Mouse (Mus musculus) hematopoietic stem cell, adult 5-6 weeks (primary cell): ENCODE results near the gene Mdh1. TPM values are rescaled to one million over a fixed set of nuclear protein-coding genes. Genes with fewer than 3 reads are reported as not detected.

Experiments
- ATAC-seq, 2 experiments: fragments of 125-278 bp in 1 of 2; replicated peaks in 1 of 2; 2 replicates each; pipeline ENCODE4 v1.8.0; 2016 to 2017; ENCODE audit warnings: inconsistent platforms in 2 of 2, mild to moderate bottlenecking in 2 of 2, moderate number of reproducible peaks in 2 of 2, low read depth in 1 of 2, moderate TSS enrichment in 1 of 2; ENCODE audit not compliant: low FRiP score in 2 of 2, poor library complexity in 2 of 2, severe bottlenecking in 2 of 2, insufficient read depth in 1 of 2, low TSS enrichment in 1 of 2
- total RNA-seq: library from RNA; stranded (forward); fragments of 172-1452, 232-1000 nt; gene quantifications from 2 replicates; pipeline ENCODE4 v1.2.3, GENCODE M21; 2017

Mdh1 gene
- 99.2 and 183 TPM in 2 replicates for total RNA-seq

DNA sequence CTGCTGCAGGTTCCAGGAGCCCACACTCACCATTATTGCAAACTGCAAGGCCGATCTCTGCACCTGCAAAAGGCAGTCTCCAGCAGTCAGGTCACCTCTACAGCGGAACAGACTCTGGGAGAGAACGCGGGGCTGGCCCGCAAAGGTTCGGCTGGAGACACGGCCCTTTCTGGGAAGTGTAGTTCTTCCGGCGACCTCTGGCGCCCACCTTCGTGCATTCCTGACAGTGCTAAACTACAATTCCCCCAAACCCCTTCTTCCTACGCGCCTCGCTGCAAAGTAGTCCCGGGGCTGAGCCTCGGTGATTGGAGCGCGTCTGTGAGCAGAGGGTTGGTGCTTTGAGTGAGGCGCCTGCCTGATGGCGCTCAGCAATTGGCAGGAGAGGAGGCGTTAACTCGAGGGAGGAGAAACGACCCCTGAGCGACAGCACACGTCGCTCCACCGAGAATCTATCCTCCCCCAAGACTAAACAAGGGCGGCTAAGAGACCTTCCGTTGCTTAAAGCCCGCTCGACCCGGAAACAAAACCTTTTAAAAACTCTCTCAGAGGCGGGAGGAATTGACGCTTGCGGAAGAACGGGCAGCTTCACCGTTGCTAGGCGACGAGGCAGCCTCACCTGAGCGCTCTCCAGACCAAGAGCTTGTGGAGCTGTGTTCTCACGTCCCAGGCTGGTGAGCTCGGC lies at the start of gene Mdh1, which contains the start of gene Wdpcp:
TSS of gene Mdh1 (minus strand) at position 668 of the 682 bp plus-strand sequence.
TSS of gene Wdpcp (plus strand) at position 536 of the 682 bp plus-strand sequence.
- ATAC-seq, result peak; percentile 96 to 97

DNA sequence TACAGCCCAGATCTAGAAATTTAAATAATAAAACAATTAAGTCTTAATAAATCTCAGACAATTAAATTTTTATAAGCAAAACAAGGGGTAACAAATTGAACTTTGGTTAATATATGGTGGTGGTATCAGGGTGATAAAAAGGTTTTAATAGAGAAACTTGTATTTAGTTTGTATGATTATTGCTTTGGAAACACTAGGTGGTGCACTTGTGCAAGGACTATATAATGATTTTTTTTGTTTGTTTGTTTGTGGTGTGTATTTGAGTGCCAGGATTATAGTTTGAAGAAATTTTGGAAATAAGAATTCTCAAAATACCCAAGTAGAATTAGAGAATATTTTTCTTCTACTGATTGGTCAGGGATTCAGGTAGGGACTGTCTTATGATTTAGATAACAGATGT lies 43.7 kb upstream of the Mdh1 start:
- ATAC-seq, result no peak

DNA sequence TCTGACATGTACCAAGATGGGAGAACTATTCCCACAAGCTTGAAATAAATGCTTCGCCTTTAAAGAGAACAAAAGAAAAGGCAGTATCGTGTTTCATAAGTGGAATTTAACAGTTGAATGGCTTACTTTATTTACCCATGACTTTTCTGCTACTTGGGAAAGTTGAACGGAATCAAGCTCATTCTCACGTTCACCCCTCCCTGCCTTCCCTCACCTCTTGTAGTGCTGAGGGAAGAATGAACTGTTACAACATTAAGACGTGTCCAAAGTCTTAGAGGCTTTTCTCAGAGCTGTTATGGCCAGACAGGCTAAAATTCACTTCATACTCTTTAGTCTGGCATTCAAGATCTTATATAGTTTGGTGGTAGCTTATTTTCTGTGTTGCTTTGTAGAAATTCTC lies 30.3 kb upstream of the Mdh1 start:
- no peak for ATAC-seq

- no peak for ATAC-seq
Measured at GRCm38 (mm10) chr11:21583286-21583685, 11.1 kb upstream of the Mdh1 start.

- no peak for ATAC-seq
Measured at GRCm38 (mm10) chr11:21581472-21581871, 9.3 kb upstream of the Mdh1 start.

- ATAC-seq, result no peak
Measured at GRCm38 (mm10) chr11:21570973-21571372, 1.2 kb downstream of the Mdh1 start.

DNA sequence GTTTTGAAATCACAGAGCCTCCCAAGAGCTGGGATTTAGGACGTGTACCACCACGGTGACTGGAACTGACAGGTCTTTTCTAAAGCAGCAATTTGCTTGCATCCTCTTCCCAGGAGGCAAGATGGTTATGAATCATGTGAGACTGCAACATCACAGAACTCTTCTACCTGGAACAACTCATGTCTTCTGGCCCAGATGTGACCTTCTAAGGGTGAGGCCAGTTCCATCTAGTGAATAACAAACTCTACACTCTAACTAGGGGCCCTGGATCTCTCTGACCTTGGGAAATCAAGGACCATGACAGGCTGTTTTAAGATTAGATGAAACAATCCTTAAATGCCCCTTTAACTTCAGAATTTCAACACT lies 2.1 kb downstream of the Mdh1 start:
- no peak for ATAC-seq

- peak; percentile 13 to 16; a peak in 2 of 4 replicates for ATAC-seq
Measured at GRCm38 (mm10) chr11:21569456-21570108, 2.6 kb downstream of the Mdh1 start.

DNA sequence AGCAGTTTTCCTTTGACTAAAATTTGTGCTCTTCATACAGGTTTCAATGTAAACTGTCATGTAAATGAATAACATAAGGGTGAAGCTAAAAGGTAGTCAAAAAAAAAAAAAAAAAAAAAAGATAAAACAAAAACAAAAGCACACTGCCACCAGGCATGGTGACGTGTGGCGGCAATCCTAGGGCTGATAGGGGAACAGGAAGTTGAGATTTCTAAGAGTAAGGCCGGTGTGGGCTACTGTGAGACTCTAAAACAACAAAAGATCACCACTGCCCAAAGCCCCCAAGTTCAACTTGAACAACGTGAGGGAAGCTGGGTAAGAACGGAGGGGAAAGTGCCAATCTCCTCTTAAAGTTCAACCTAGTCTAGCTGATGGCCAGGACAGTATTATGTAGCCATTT lies 3.2 kb downstream of the Mdh1 start:
- ATAC-seq, result 0 out of 4 replicates have a peak, but pooled peaks have one; percentile 17 to 18

GRCm38 (mm10) chr11:21567733-21568132 lies 4.4 kb downstream of the Mdh1 start:
- ATAC-seq, result no peak

GRCm38 (mm10) chr11:21566934-21567333 lies 5.2 kb downstream of the Mdh1 start:
- ATAC-seq, result no peak

GRCm38 (mm10) chr11:21564681-21565405 lies 7.3 kb downstream of the Mdh1 start:
- no peak for ATAC-seq

DNA sequence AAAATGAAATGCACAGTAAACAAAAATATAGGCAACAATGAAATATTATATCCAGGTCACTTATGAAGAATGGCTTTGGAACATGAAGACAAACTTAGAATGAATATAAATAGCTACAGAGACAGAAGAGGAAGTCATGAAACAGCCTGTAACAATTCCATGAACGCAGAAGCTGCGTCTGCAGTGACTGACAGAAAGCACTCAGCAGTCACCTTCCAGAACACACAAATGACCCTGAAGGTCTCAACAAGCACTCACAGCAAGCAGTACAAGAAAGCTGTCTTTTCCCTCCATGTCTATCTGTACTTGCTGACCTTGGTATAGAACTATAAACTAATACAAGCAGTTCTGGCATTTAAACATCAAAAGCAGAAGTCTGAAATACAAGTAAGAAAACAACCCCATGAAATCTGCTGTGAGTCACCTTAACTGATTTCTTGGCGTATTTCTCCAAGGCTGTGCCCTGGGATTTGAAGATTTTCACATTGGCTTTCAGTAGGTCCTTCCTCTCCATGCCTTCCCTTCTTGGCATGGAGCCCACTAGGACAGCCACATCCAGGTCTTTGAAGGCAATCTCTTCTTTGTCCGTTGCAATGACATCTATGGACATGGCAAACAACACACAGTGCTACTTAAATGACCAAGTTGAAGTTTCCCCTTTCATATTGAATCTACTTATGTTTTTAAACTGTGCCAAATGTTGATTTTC lies 8.4 kb downstream of the Mdh1 start:
- no peak for ATAC-seq

- no peak for ATAC-seq
Measured at GRCm38 (mm10) chr11:21561347-21561746, 10.8 kb downstream of the Mdh1 start.

DNA sequence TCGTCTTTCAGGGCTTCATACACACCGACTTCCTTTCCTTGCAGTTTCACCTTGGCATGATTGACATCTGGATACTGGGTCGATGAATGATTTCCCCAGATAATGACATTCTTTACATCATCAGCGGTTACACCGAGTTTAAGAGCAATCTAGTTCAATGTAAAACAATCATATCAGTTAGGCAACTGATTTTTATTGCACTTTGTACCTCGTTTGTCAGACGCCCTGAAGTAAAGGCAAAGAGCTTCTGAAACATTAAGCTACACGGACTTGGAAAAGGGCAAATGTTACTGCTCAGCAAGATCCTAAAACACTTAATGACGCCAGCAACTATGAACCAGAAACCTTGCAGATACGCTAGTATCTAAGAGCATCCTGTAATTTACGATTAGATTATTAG lies 12.4 kb downstream of the Mdh1 start:
- no peak for ATAC-seq

GRCm38 (mm10) chr11:21552049-21552448 lies 20.1 kb downstream of the Mdh1 start:
- ATAC-seq, result peak; percentile 42 to 60; a peak in 3 of 4 replicates

GRCm38 (mm10) chr11:21550222-21551173 lies 21.7 kb downstream of the Mdh1 start:
- no peak for ATAC-seq
